Mouse (Mus musculus) cerebellum, postnatal 25 days (tissue): Measurements from ENCODE around the gene Nphp4.

ENCODE experiments used
- DNase-seq, 2 experiments: peaks; one replicate each; pipeline ENCODE4 v3.0.0; 2021; ENCODE audit warnings: mixed read lengths in 2 of 2

Gene Nphp4

GRCm38 (mm10) chr4:152476427-152477023, at the start of gene Nphp4:
TSS of gene Nphp4 (plus strand) at chr4:152476706.
- DNase-seq, result peak; percentile 44 to 55

GRCm38 (mm10) chr4:152428259-152428658, 48.2 kb upstream of the Nphp4 start:
- DNase-seq, result no peak

GRCm38 (mm10) chr4:152432308-152432707, 44.2 kb upstream of the Nphp4 start:
- DNase-seq, result peak; percentile 55 to 74

DNA sequence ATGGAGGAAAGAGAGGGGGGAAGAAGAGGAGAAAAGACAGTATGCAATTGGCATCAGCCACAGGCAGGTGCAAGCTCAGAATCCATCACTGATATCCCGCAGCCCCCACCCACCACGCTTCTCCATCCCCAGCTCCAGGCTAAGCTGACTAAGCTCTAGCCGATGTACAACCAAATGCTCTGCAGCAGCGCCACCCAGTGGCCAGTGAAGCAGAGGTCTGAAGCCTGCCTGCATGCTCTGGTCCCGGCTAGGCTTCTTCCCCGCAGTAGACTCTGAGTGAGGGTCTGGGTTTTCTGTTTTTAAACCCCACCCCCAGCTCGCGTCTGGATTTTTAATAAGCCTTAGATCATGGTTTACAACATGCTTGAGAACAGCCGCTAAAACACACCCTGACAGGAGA, 41.7 kb upstream of the Nphp4 start:
- peak; percentile 96 to 97 for DNase-seq

- peak; percentile 91 to 94 for DNase-seq
These were observed 41.3 kb upstream of the Nphp4 start for GRCm38 (mm10) chr4:152435255-152435654.

DNA sequence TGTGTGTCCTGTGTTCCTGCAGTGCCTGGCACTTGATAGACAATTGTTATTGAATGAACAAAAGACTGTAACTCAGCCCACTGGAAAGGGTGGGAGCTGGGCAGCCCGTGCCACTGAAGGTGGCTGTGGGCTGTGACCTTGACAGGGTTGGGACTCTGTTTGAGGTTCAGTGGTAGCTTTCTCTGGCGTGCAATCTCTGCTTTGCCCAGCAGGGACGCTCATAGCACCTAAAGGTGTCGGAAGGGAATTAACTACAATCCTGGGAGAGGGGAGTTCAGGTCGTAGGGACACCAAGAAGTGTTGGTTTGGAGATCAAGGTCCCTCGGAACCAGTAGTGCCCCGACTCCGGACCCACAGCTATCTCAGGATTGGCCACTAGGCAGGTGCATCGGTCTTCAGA, 35.6 kb upstream of the Nphp4 start:
- peak; percentile 39 to 59 for DNase-seq

GRCm38 (mm10) chr4:152441536-152441935, 35.0 kb upstream of the Nphp4 start:
- DNase-seq, result peak in 1 of 2 experiments; percentile 31

GRCm38 (mm10) chr4:152446178-152446577, 30.3 kb upstream of the Nphp4 start:
- DNase-seq, result no peak

DNA sequence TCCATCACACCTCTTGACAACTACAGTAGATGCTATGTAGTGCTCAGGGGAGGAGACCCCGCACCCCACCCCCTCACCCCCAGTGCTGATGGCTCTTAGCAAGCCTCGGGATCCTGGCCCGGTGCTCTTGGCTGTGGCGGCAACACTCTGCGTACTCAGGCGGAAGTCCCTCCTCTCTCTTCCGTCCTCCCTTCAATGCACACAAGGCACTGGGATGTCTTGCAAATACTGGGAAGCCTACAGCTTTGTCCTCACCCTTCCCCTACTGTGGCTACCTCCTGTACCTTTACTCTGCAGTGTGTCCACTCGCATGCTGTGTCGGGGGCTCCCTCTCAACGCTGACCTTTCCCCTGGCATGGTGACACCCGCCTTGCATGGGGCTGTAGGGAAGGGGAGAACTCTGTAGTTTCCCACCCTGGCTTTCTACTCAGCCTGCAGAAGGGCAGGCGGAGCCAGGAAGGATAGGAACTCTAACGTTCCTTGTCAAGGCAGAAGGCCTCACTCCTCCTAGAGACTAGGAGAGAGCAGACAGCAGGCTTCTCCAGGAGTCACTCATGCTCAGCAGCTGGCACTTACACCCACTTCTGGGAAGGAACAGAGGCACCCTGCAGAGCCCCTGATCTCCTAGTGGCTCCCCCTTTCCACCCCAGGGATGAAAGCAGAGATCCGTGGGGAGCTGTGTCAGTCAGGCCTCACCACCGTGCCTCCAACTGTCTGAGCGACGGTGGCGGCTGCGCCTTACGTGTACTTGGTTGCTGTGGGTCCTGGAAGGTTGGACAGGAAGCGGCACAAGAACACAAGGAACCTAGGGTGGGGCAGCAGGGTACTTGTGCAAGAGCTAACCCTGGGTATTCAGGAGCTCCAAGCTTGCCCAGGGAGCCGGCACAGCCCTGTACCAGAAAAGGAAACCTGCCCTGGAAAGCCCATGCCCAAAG, 28.5 kb upstream of the Nphp4 start:
- DNase-seq, result no peak

GRCm38 (mm10) chr4:152448666-152449018, 27.9 kb upstream of the Nphp4 start:
- DNase-seq, result no peak

GRCm38 (mm10) chr4:152451371-152451770, 25.1 kb upstream of the Nphp4 start:
- no peak for DNase-seq

DNA sequence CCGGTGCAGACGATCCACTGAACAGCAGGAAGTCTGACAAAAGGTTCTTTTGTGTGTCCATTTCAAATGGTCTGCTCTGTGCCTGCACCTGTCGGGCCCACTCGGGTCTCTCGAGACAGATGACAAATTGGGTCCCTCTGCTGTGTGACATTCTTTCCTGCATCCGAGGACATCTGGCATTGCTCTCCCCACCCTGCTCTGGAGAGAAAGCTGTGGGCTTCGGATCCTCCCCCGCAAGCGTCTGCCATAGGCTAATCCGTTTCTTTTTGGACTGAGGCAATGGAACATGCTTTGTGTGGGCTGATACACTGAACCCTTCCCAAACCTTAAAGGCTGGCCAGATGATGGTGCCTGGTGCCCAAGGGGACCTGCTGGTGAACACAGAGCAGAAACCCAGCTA, 23.4 kb upstream of the Nphp4 start:
- peak in 1 of 2 experiments; percentile 17 for DNase-seq

DNA sequence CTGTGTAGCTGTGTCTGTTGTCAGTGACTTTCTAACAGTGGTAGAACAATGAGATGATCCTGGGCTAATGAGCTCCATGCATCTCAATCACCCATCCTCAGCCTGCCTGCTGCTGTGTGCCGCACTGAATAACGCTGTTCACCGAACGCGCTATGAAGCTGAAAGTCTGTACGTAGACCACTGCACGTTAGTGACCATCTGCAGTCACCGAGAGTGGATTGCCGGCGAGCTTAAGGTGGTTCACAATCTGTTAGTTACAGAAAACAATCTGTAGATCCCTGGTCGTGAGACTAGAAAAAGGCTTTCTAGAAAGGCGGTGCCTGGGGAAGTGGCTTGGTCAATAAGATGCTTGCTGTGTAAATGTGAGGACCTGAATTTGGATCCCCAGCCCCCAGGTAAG, 22.4 kb upstream of the Nphp4 start:
- DNase-seq, result no peak

GRCm38 (mm10) chr4:152456609-152457008, 19.9 kb upstream of the Nphp4 start:
- no peak for DNase-seq

GRCm38 (mm10) chr4:152457673-152458072, 18.8 kb upstream of the Nphp4 start:
- DNase-seq, result no peak

DNA sequence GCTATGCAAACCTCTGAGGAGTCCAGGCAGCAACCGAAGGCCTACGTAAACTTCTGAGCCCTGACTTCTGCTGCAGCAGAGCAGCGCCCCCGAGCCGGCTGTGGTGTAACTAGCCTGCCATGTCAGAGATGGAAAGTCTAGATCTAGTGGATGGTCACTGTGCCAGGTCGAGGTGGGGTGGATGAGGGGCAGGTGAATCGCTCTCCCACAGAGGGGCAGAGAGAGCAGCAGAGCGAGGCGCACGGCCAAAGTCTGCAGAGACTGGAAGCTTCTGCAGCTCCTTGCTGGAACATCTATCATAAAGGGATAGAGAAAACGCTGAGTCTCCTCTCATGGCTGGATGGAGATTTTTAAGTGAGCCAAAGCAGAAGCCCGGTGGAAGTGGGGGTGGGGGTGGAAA, 14.0 kb upstream of the Nphp4 start:
- no peak for DNase-seq

GRCm38 (mm10) chr4:152463147-152463546, 13.4 kb upstream of the Nphp4 start:
- peak; percentile 34 to 67 for DNase-seq

DNA sequence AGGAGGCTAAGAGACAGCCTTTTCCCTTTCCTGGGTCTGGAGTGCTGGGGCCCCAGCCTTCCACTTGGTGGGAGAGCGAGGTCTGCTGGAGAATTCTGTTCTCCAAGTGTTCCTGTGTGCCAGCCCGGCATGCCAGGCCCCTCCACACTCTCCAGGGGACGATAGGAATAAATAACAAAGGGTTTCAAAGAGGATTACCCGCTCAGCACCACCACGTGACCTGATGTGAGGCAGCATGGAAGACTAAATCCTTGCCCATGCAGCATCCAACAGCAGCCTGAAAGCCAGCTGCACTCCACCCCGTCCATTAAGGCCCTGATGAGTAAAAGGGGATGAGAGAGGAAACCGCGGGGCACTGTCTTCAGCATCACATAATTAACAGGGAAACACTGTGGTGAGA, 11.4 kb upstream of the Nphp4 start:
- DNase-seq, result no peak

DNA sequence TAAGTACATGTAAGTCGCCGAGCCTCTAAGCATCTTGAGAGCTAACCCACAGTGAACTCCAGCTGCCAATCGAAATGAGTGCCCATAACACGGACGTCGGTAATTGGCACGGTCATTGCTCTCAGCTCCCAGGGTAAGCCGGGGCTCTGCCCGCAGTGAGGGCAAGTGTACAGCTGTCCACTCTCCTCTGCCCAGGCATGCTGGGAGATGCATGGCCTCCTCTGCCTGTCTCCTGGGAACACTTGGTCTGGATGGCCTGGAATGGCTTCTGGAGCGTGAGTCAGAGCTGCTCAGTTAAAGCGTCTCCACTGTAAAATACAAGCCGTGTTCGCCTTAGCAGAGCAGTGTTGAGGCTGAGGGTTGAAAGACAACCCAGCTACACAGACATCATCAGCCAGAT, 9.9 kb upstream of the Nphp4 start:
- DNase-seq, result no peak

- DNase-seq, result no peak
These were observed 8.6 kb upstream of the Nphp4 start for GRCm38 (mm10) chr4:152467951-152468350.

DNA sequence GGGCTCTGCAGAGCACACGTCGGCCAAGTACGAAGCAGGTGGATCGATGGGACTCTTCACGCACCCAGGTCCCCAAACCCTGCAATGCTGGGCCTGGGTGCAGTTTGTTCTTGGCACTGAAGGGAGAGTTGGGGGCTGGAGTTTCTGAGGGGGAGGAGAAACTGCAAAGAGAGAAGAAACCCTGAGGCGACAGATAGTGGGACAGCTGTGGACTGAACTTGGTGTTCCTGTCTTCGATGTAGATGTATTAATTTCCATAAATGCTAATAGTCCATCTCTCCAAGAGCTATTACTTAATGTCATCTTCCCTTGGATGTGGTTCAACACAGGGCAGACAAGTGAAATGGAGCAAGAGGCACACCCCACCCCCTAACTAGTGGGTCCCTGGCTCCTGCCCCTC, 565 bp upstream of the Nphp4 start:
- no peak for DNase-seq

DNA sequence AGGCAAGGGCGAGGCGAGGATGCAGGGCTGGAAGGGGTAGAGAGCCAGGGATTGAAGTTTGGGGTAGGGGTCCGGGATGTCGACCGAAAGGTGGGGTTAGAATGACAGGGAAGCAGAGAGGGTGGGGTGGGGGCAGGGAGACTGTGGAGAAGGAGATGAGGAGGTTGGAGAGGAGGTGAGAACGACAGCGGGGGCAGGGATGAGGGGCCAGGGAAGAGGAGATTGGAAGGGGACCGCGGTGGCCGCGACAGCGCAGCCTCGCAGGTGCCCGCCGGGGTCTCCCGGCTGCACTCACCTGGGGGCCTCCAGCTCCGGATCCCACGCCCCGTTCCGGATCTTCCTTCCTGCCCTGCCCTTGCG, 580 bp downstream of the Nphp4 start:
- no peak for DNase-seq

- DNase-seq, result peak; percentile 100
These were observed 1.1 kb downstream of the Nphp4 start, which contains the start of gene Kcnab2 for GRCm38 (mm10) chr4:152477466-152478223. TSS of gene Kcnab2 (minus strand) at chr4:152477871.

DNA sequence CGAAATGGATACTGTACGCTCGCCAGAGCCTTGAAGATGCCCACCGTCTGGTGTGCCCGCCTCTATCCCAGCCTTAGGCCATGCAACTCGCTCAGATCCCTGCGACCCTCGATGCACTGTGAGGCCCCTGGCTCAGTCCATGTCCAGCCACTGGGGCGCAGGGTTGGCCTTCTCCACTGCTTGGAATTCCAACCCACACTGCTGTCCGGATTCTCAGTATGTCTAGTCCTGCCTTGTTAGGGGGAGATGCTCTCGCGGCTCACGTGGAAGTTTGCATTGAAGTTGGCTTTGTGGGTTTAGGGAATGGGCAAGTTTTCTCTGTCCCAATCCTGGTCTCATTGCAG, 1.7 kb downstream of the Nphp4 start:
- no peak for DNase-seq
